Comparison of ENCODE assay signal across 24 mouse cellular contexts in genomic region chr1:24292515-24292914, GRCm38 (mm10).
DNase-seq lines count a peak whose midpoint lies in the region; ATAC-seq and TF ChIP-seq lines count a peak whose summit lies in the region.
"Had no signal": no experiment of that assay in that cellular context is flagged by ENCODE, and none has a peak within 500 bp of the region (broad histone marks: within the 10 kb centered on the region; RNA-seq: fewer than 3 reads in every experiment).

No protein-coding gene starts in this region.

- no peak overlapping the region for H3K9ac ChIP-seq in hindbrain, embryonic 15.5 days
- H3K9ac ChIP-seq in hindbrain, postnatal 0 days (replicated peaks; ENCODE audit: low read length), result no peak overlapping the region
- H3K9ac ChIP-seq in neural tube, embryonic 12.5 days, result no peak overlapping the region
- H3K9ac ChIP-seq in neural tube, embryonic 15.5 days (replicated peaks), result no peak overlapping the region
- H3K9ac ChIP-seq: forebrain, postnatal 0 days; heart, embryonic 12.5 days; heart, embryonic 15.5 days had no signal

- H3K27ac ChIP-seq in hindbrain, embryonic 15.5 days (replicated peaks), result no peak overlapping the region
- no peak overlapping the region for H3K27ac ChIP-seq in hindbrain, postnatal 0 days
- H3K27ac ChIP-seq in neural tube, embryonic 12.5 days, result no peak overlapping the region
- H3K27ac ChIP-seq in neural tube, embryonic 15.5 days (replicated peaks), result no peak overlapping the region
- H3K27ac ChIP-seq: gastrocnemius, adult 2 months; heart, embryonic 15.5 days had no signal

- no peaks in the 10 kb centered on the region for H3K4me1 ChIP-seq in hindbrain, embryonic 15.5 days (replicated peaks)
- H3K4me1 ChIP-seq in hindbrain, postnatal 0 days (ENCODE audit: insufficient read depth, low read length), result no peaks in the 10 kb centered on the region
- no peaks in the 10 kb centered on the region for H3K4me1 ChIP-seq in neural tube, embryonic 12.5 days
- H3K4me1 ChIP-seq in neural tube, embryonic 15.5 days, result no peaks in the 10 kb centered on the region
- H3K4me1 ChIP-seq: heart, embryonic 12.5 days; heart, embryonic 15.5 days had no signal

- no peak for TF ChIP-seq CTCF in hindbrain, postnatal 0 days (IDR thresholded peaks at IDR 0.05; ENCODE audit: low read depth)

- no peak overlapping the region for H3K4me2 ChIP-seq in hindbrain, embryonic 15.5 days
- H3K4me2 ChIP-seq in hindbrain, postnatal 0 days (ENCODE audit: low read depth, low read length), result no peak overlapping the region
- no peak overlapping the region for H3K4me2 ChIP-seq in neural tube, embryonic 12.5 days (replicated peaks)
- H3K4me2 ChIP-seq in neural tube, embryonic 15.5 days, result no peak overlapping the region
- H3K4me2 ChIP-seq: heart, embryonic 12.5 days; heart, embryonic 15.5 days had no signal

- 62% methylated on average over 2 of the region's 2 CpGs for WGBS in hindbrain, embryonic 15.5 days
- 70% methylated on average over 2 of the region's 2 CpGs for WGBS in hindbrain, postnatal 0 days
- 19% methylated on average over 2 of the region's 2 CpGs for WGBS in neural tube, embryonic 12.5 days
- 7% methylated on average over 2 of the region's 2 CpGs for WGBS in neural tube, embryonic 15.5 days

- no peaks in the 10 kb centered on the region for H3K27me3 ChIP-seq in hindbrain, embryonic 15.5 days
- no peaks in the 10 kb centered on the region for H3K27me3 ChIP-seq in hindbrain, postnatal 0 days (ENCODE audit: insufficient read depth, low read length)
- H3K27me3 ChIP-seq in neural tube, embryonic 12.5 days (replicated peaks), result no peaks in the 10 kb centered on the region
- no peaks in the 10 kb centered on the region for H3K27me3 ChIP-seq in neural tube, embryonic 15.5 days (replicated peaks)
- H3K27me3 ChIP-seq: CH12.LX; heart, embryonic 12.5 days; heart, embryonic 15.5 days had no signal

- no peaks in the 10 kb centered on the region for H3K36me3 ChIP-seq in hindbrain, embryonic 15.5 days
- no peaks in the 10 kb centered on the region for H3K36me3 ChIP-seq in hindbrain, postnatal 0 days (ENCODE audit: insufficient read depth, low read length)
- no peaks in the 10 kb centered on the region for H3K36me3 ChIP-seq in neural tube, embryonic 12.5 days
- no peaks in the 10 kb centered on the region for H3K36me3 ChIP-seq in neural tube, embryonic 15.5 days
- H3K36me3 ChIP-seq: G1E; heart, embryonic 12.5 days; heart, embryonic 15.5 days had no signal

- no peaks in the 10 kb centered on the region for H3K9me3 ChIP-seq in hindbrain, embryonic 15.5 days
- no peaks in the 10 kb centered on the region for H3K9me3 ChIP-seq in hindbrain, postnatal 0 days (ENCODE audit: low read length)
- H3K9me3 ChIP-seq in neural tube, embryonic 12.5 days, result no peaks in the 10 kb centered on the region
- no peaks in the 10 kb centered on the region for H3K9me3 ChIP-seq in neural tube, embryonic 15.5 days (replicated peaks)
- H3K9me3 ChIP-seq: G1E; heart, embryonic 12.5 days; heart, embryonic 15.5 days had no signal

- 0 out of 2 replicates have a peak, but pooled peaks have one; percentile 51 for ATAC-seq in hindbrain, embryonic 15.5 days (ENCODE audit: low FRiP score, low read depth)
- no peak for ATAC-seq in hindbrain, postnatal 0 days
- peak; percentile 76 for ATAC-seq in neural tube, embryonic 12.5 days (ENCODE audit: low FRiP score, low read depth)
- ATAC-seq in neural tube, embryonic 15.5 days (ENCODE audit: low FRiP score), result peak; percentile 35; the same call in 1 of the 2 replicates
- ATAC-seq: forebrain, embryonic 14.5 days; forebrain, postnatal 0 days; Patski had no signal

- DNase-seq in hindbrain, postnatal 0 days (ENCODE audit: low spot score), result no peak
- DNase-seq in neural tube, embryonic 10.5 days (ENCODE audit: extremely low spot score, low spot score), result no peak
- DNase-seq in right cerebral cortex, postnatal 25 days, result no peak
- DNase-seq: adrenal gland, postnatal 10 days; adrenal gland, postnatal 36 days; B cell, adult 2 months; cerebellum, adult 18-20 months; cerebellum, adult 9-10 months; cerebellum, postnatal 14 days; forebrain, postnatal 0 days; gastrocnemius, adult 2 months; gastrocnemius, postnatal 14 days; heart, adult 18-20 months; heart, postnatal 14 days; heart, postnatal 4 days had no signal

- no peak overlapping the region for H3K4me3 ChIP-seq in hindbrain, embryonic 15.5 days
- no peak overlapping the region for H3K4me3 ChIP-seq in hindbrain, postnatal 0 days (ENCODE audit: low read length)
- no peak overlapping the region for H3K4me3 ChIP-seq in neural tube, embryonic 12.5 days
- H3K4me3 ChIP-seq in neural tube, embryonic 15.5 days (replicated peaks), result no peak overlapping the region
- H3K4me3 ChIP-seq: gastrocnemius, adult 2 months; heart, embryonic 12.5 days; heart, embryonic 15.5 days had no signal
